Mouse (Mus musculus) spleen, adult 2 months (tissue): ENCODE data around the gene Mfsd11. TPM values are rescaled to one million over a fixed set of nuclear protein-coding genes. Genes with fewer than 3 reads are reported as not detected.

ENCODE experiments used
- DNase-seq, 2 experiments: peaks; one replicate each; pipeline versions ENCODE4 v3.0.0 to v3.0.0-alpha.2; 2012 to 2021; ENCODE audit warnings: low spot score in 2 of 2, low read depth in 1 of 2
- H3K27ac ChIP-seq: fragments of 200-500 bp; 2 replicates; pipeline ENCODE4 v1.5.1; 2012; ENCODE audit warnings: low read length, inconsistent platforms; ENCODE audit not compliant: insufficient read depth
- H3K27me3 ChIP-seq: fragments of 200-500 bp; 2 replicates; pipeline ENCODE4 v1.6.1; 2012; ENCODE audit warnings: mild to moderate bottlenecking, moderate library complexity, low read length, inconsistent platforms; ENCODE audit not compliant: control insufficient read depth, insufficient read depth
- H3K36me3 ChIP-seq: fragments of 200-500 bp; 2 replicates; pipeline ENCODE4 v1.6.1; 2012; ENCODE audit warnings: mild to moderate bottlenecking, low read length, inconsistent platforms; ENCODE audit not compliant: control insufficient read depth, insufficient read depth
- H3K4me1 ChIP-seq: fragments of 200-500 bp; 2 replicates; pipeline ENCODE4 v1.6.1; 2011; ENCODE audit warnings: inconsistent platforms; ENCODE audit not compliant: control insufficient read depth, insufficient read depth, insufficient read length
- H3K4me3 ChIP-seq: fragments of 200-500 bp; 2 replicates; pipeline ENCODE4 v1.5.1; 2011; ENCODE audit warnings: mild to moderate bottlenecking, inconsistent platforms; ENCODE audit not compliant: insufficient read depth, insufficient read length; ENCODE audit errors: extremely low read depth
- CTCF ChIP-seq: fragments of 200-500 bp; IDR thresholded peaks from 2 replicates; pipeline ENCODE4 v1.5.1; 2011; ENCODE audit warnings: mild to moderate bottlenecking, inconsistent platforms; ENCODE audit not compliant: insufficient read depth, insufficient read length, insufficient replicate concordance; ENCODE audit errors: extremely low read depth
- POLR2A ChIP-seq: fragments of 200-500 bp; IDR thresholded peaks from 2 replicates; pipeline ENCODE4 v1.6.1; 2011; ENCODE audit warnings: low read depth, low read length, inconsistent platforms
- WGBS: fragments of 180-500 bp; shearing (Covaris S2); methylation state at CpG from one replicate; pipeline ENCODE4 v1.1.7; 2018; 5-methylcytosine and 5-hydroxymethylcytosine counted together
- polyA plus RNA-seq: library from polyadenylated mRNA; depleted of rRNA; stranded (reverse); fragments of >200 nt; gene quantifications from 2 replicates; pipeline ENCODE4 v1.2.3, GENCODE M21; 2012; rRNA removed

Gene Mfsd11
- polyA plus RNA-seq, 1 experiment: 14.2 TPM

DNA sequence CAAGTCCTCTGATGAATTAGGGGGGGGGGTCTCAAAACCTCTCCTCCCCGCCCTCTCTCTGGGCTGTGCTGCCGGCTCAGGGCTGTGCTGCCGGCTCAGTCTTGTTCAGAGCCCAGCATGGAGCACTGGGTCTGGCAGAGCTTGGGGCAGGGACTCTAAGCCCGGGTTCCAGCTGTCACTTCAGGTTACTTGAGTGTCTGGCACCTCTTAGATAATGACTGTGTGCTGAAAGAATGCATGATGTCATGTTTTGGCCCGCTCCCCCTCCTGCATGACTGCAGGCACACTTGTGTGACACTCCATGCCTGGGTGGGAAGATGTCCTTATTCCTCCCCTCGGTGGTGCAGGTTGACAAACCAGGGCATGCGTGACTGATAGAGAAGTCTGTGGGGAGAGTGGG, 69.8 kb downstream of the Mfsd11 start:
- Histone ChIP-seq H3K27me3 (peaks cover 17% of the 10 kb centered on the region), H3K36me3 (no peaks in the 10 kb centered on the region), H3K4me3 (no peak overlapping the region), H3K27ac (no peak overlapping the region), H3K4me1 (peaks cover 9% of the 10 kb centered on the region; the same call in 1 of the 2 replicates)
- 53% methylated on average over 7 of the region's 7 CpGs for WGBS
- DNase-seq: no peak
- TF ChIP-seq CTCF (no peak), POLR2A (no peak)

Other genes with a start within 250 kb of the Mfsd11 start
- 84.5 and 91.2 TPM in 2 replicates for gene Rhbdf2, start 225.4 kb upstream of the Mfsd11 start, polyA plus RNA-seq
- 0.35 and 0.72 TPM in 2 replicates for gene Prcd, start 198.9 kb upstream of the Mfsd11 start, polyA plus RNA-seq
- 10.0 and 14.2 TPM in 2 replicates for gene Cygb, start 198.1 kb upstream of the Mfsd11 start, polyA plus RNA-seq
- gene St6galnac1, start 76.9 kb upstream of the Mfsd11 start, polyA plus RNA-seq: 0.04 and 0.86 TPM in 2 replicates
- gene Mxra7, start 24.4 kb upstream of the Mfsd11 start, polyA plus RNA-seq: 18.6 and 25.0 TPM in 2 replicates
- gene Mettl23, start 9.2 kb upstream of the Mfsd11 start, polyA plus RNA-seq: 30.9 and 35.7 TPM in 2 replicates
- gene Jmjd6, start 9.0 kb upstream of the Mfsd11 start, polyA plus RNA-seq: 21.7 and 23.3 TPM in 2 replicates
- 546 and 923 TPM in 2 replicates for gene Srsf2, start 654 bp downstream of the Mfsd11 start, polyA plus RNA-seq
- gene Mgat5b, start 66.4 kb downstream of the Mfsd11 start, polyA plus RNA-seq: not detected in 2 replicates